Mouse (Mus musculus) heart, adult 2 months (tissue): ENCODE measurements around the gene Sebox.

Experiments used
- CTCF ChIP-seq: fragments of 200-600 bp; IDR thresholded peaks from 2 replicates; pipeline ENCODE4 v1.8.1; 2022; ENCODE audit warnings: antibody characterized with exemption, mild to moderate bottlenecking, moderate library complexity
- POLR2A ChIP-seq: fragments of 200-500 bp; IDR thresholded peaks from 2 replicates; pipeline ENCODE4 v1.6.1; 2011; ENCODE audit warnings: mild to moderate bottlenecking, low read depth, low read length, control low read depth; ENCODE audit not compliant: insufficient read depth

GRCm38 (mm10) chr11:78499004-78499403 is 4.2 kb upstream of the Sebox start, which contains the start of gene Vtn:
- no peak for TF ChIP-seq CTCF
- peak; percentile 57 for TF ChIP-seq POLR2A
